8 mouse cellular contexts compared by ENCODE assay signal in the genomic region with DNA sequence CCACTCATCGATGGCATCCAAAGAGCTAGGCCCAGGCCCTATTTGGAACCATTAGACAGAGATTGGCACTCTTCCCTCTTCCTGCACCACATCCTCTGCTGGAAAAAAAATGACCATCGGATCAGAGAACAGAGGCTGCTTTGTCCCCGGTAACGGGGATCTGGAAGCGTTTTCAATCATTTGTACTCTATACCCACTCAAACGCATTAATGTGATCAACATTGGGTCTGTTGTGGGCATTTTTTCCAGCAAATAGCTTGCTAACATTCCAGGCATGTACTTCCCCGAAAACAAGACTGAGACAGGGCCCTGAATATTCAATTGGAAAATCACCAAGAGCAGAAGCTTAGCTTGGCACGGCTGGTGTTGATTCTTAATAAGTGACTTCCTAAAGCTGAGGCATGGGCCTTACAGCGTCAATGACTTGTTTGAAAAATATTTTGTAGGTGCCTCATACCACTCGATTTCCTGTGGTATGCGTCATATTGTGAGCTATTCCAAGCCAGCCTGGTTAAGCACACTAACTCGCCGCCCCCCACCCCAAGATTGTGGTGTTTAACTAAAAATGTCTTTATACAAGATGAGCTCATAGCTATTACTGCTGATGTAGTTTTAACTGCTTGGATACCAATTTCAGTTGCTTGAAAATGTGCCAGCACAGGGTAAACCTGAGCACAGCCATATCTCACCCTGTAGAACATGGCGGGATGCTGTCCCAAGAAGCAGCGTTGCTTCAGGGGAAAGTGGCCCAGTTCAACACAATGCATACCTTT.
A peak's percentile ranks its signal among the peaks of the same experiment; 100 is the strongest.
DNase-seq lines count a peak whose midpoint lies in the region; ATAC-seq and TF ChIP-seq lines count a peak whose summit lies in the region.

No protein-coding gene starts in this region.

- H3K4me3 ChIP-seq in forebrain, embryonic 14.5 days (ENCODE audit: low read depth, low read length) = no peak overlapping the region
- H3K4me3 ChIP-seq in kidney, postnatal 0 days (replicated peaks; ENCODE audit: low read depth, low read length) = no peak overlapping the region
- H3K4me3 ChIP-seq in lung, embryonic 15.5 days = no peak overlapping the region

- no peaks in the 10 kb centered on the region for H3K9me3 ChIP-seq in forebrain, embryonic 14.5 days (replicated peaks; ENCODE audit: control insufficient read depth, low read length)
- no peaks in the 10 kb centered on the region for H3K9me3 ChIP-seq in kidney, postnatal 0 days (replicated peaks; ENCODE audit: low read length)
- H3K9me3 ChIP-seq in lung, embryonic 15.5 days = no peaks in the 10 kb centered on the region

- no peaks in the 10 kb centered on the region for H3K36me3 ChIP-seq in forebrain, embryonic 14.5 days (ENCODE audit: control insufficient read depth, insufficient read depth, low read length)
- H3K36me3 ChIP-seq in kidney, postnatal 0 days (ENCODE audit: insufficient read depth, low read length) = no peaks in the 10 kb centered on the region
- H3K36me3 ChIP-seq in lung, embryonic 15.5 days = no peaks in the 10 kb centered on the region

- 23% methylated on average over 15 of the region's 15 CpGs for WGBS in forebrain, embryonic 14.5 days
- WGBS in kidney, postnatal 0 days = 72% methylated on average over 15 of the region's 15 CpGs
- WGBS in lung, embryonic 15.5 days = 65% methylated on average over 15 of the region's 15 CpGs

- H3K4me1 ChIP-seq in forebrain, embryonic 14.5 days (ENCODE audit: control insufficient read depth, insufficient read depth, low read length) = peaks cover 10% of the 10 kb centered on the region; the same call in 1 of the 2 replicates
- H3K4me1 ChIP-seq in kidney, postnatal 0 days (replicated peaks; ENCODE audit: insufficient read depth, low read length) = 0 out of 2 replicates have a peak, but pooled peaks cover 5% of the 10 kb centered on the region
- H3K4me1 ChIP-seq in lung, embryonic 15.5 days = peaks cover 10% of the 10 kb centered on the region; the same call in 1 of the 2 replicates

- peak; percentile 92 for ATAC-seq in forebrain, embryonic 14.5 days
- ATAC-seq in kidney, postnatal 0 days (replicated peaks; ENCODE audit: low FRiP score, low read depth) = 0 out of 2 replicates have a peak, but pooled peaks have one; percentile 40
- ATAC-seq in lung, embryonic 15.5 days (ENCODE audit: borderline replicate concordance, extremely low read depth, low FRiP score, low TSS enrichment) = peak; percentile 19; the same call in 1 of the 2 replicates

- H3K4me2 ChIP-seq in forebrain, embryonic 14.5 days (ENCODE audit: low read length) = peak overlapping the region; percentile 14; the same call in 1 of the 2 replicates
- H3K4me2 ChIP-seq in kidney, postnatal 0 days (ENCODE audit: low read length) = peak overlapping the region; percentile 38; the same call in 1 of the 2 replicates
- no peak overlapping the region for H3K4me2 ChIP-seq in lung, embryonic 15.5 days

- DNase-seq in 3T3-L1 (ENCODE audit: low read depth, low spot score) = peak; percentile 94
- peak; percentile 77 for DNase-seq in brain, embryonic 18.5 days (ENCODE audit: low read depth, low spot score)
- peak; percentile 92 for DNase-seq in forebrain, embryonic 14.5 days (ENCODE audit: low spot score)
- no peak for DNase-seq in kidney, postnatal 0 days (ENCODE audit: low spot score)
- DNase-seq in spleen, adult 18-20 months = no peak
- DNase-seq in thymus, postnatal 25 days = no peak
- DNase-seq in adrenal gland, postnatal 14 days = no peak

- TF ChIP-seq CTCF in kidney, postnatal 0 days (IDR thresholded peaks at IDR 0.05; ENCODE audit: low read depth) = no peak

- H3K27ac ChIP-seq in forebrain, embryonic 14.5 days (ENCODE audit: low read depth, low read length) = 0 out of 2 replicates have a peak overlapping the region, but pooled peaks have one; percentile 4
- no peak overlapping the region for H3K27ac ChIP-seq in kidney, postnatal 0 days
- peak overlapping the region; percentile 36; the same call in 1 of the 2 replicates for H3K27ac ChIP-seq in lung, embryonic 15.5 days

- no peak overlapping the region for H3K9ac ChIP-seq in forebrain, embryonic 14.5 days (ENCODE audit: low read length)
- no peak overlapping the region for H3K9ac ChIP-seq in kidney, postnatal 0 days (ENCODE audit: low read depth, low read length)
- H3K9ac ChIP-seq in lung, embryonic 15.5 days = no peak overlapping the region

- no peaks in the 10 kb centered on the region for H3K27me3 ChIP-seq in forebrain, embryonic 14.5 days (replicated peaks; ENCODE audit: control insufficient read depth, insufficient read depth, low read length)
- H3K27me3 ChIP-seq in kidney, postnatal 0 days (ENCODE audit: insufficient read depth, low read length) = no peaks in the 10 kb centered on the region
- H3K27me3 ChIP-seq in lung, embryonic 15.5 days = no peaks in the 10 kb centered on the region

Comparison
In these comparisons a context has a peak if more than half of its experiments do, and no peak if none do; other contexts are left out.
1. DNase-seq: peak in 3T3-L1 (single experiment), brain, embryonic 18.5 days (single experiment) and forebrain, embryonic 14.5 days (single experiment); none in kidney, postnatal 0 days (single experiment), spleen, adult 18-20 months (0 of 2), thymus, postnatal 25 days (single experiment) and adrenal gland, postnatal 14 days (single experiment).
2. ATAC-seq: peak in every context shown above with its lines; median percentile 92 in forebrain, embryonic 14.5 days; 40 in kidney, postnatal 0 days; 19 in lung, embryonic 15.5 days.